Mouse (Mus musculus): ENCODE data around the gene Usp48.

- TF ChIP-seq CTCF (IDR thresholded peaks at IDR 0.05; ENCODE audit: low read depth), result no peak
- TF ChIP-seq EP300 (IDR thresholded peaks at IDR 0.05; ENCODE audit: low read depth), result no peak
Observed at GRCm38 (mm10) chr4:137579789-137580188, 13.8 kb upstream of the Usp48 start.

All from liver, postnatal 0 days (tissue).